Mouse (Mus musculus) kidney, embryonic 15.5 days (tissue): ENCODE measurements around the gene Fsip1. TPM values are rescaled to one million over a fixed set of nuclear protein-coding genes. Genes with fewer than 3 reads are reported as not detected.
"Not testable (repeated sequence)": the region's sequence is repeated elsewhere in the genome, so short reads cannot be mapped to it uniquely, and the experiment has no call there.

Experiments used
- ATAC-seq: fragments of 200-750 bp; cut with Nextera tagmentation; replicated peaks from 2 replicates; pipeline ENCODE4 v1.8.0; 2017; ENCODE audit warnings: moderate TSS enrichment; ENCODE audit not compliant: low FRiP score
- H3K27ac ChIP-seq: fragments of 300-500 bp; sonication (generic); 2 replicates; pipeline ENCODE4 v1.5.1; 2015; ENCODE audit warnings: mild to moderate bottlenecking, inconsistent platforms
- H3K27me3 ChIP-seq: fragments of 300-500 bp; sonication (generic); 2 replicates; pipeline ENCODE4 v1.6.1; 2015; ENCODE audit warnings: inconsistent platforms
- H3K36me3 ChIP-seq: fragments of 300-500 bp; sonication (generic); 2 replicates; pipeline ENCODE4 v1.6.1; 2015; ENCODE audit warnings: inconsistent platforms
- H3K4me1 ChIP-seq: fragments of 300-500 bp; sonication (generic); 2 replicates; pipeline ENCODE4 v1.6.1; 2015; ENCODE audit warnings: inconsistent platforms
- H3K4me2 ChIP-seq: fragments of 300-500 bp; sonication (generic); 2 replicates; pipeline ENCODE4 v1.6.1; 2015; ENCODE audit warnings: moderate library complexity, mild to moderate bottlenecking, inconsistent platforms
- H3K4me3 ChIP-seq: fragments of 300-500 bp; sonication (generic); replicated peaks from 2 replicates; pipeline ENCODE4 v1.5.1; 2015; ENCODE audit warnings: mild to moderate bottlenecking, inconsistent platforms
- H3K9ac ChIP-seq: fragments of 300-500 bp; sonication (generic); 2 replicates; pipeline ENCODE4 v1.6.1; 2015; ENCODE audit warnings: mild to moderate bottlenecking, inconsistent platforms
- H3K9me3 ChIP-seq: fragments of 300-500 bp; sonication (generic); replicated peaks from 2 replicates; pipeline ENCODE4 v1.6.1; 2016; ENCODE audit warnings: inconsistent platforms
- WGBS: fragments of 180-500 bp; shearing (Covaris S2); methylation state at CpG from one replicate; pipeline ENCODE4 v1.1.7; 2015; ENCODE audit warnings: mixed read lengths; 5-methylcytosine and 5-hydroxymethylcytosine counted together
- polyA plus RNA-seq: library from polyadenylated mRNA; unstranded; fragments of >200 nt; fragmentation: Nextera tagmentation; extraction: Ambion mirVana; gene quantifications from 2 replicates; pipeline ENCODE4 v1.2.1, GENCODE M21; 2015

The Fsip1 gene
- polyA plus RNA-seq = 0.93 and 1.2 TPM in 2 replicates

GRCm38 (mm10) chr2:118256621-118257053, at the start of gene Fsip1:
Fsip1 (minus strand) TSS chr2:118256966.
- no peaks in the 10 kb centered on the region for H3K9me3 ChIP-seq
- H3K9ac ChIP-seq = 0 out of 2 replicates have a peak within 1 kb of the TSS, but pooled peaks have one; percentile 19
- WGBS = 2% methylated on average over 25 of the region's 25 CpGs
- H3K27ac ChIP-seq = no peak within 1 kb of the TSS
- H3K36me3 ChIP-seq = no peaks in the 10 kb centered on the region
- H3K27me3 ChIP-seq = peaks cover 9% of the 10 kb centered on the region; the same call in 1 of the 2 replicates
- peak within 1 kb of the TSS; percentile 55 for H3K4me3 ChIP-seq
- ATAC-seq = peak; percentile 98
- H3K4me2 ChIP-seq = peak within 1 kb of the TSS; percentile 69
- H3K4me1 ChIP-seq = peaks cover 13% of the 10 kb centered on the region

DNA sequence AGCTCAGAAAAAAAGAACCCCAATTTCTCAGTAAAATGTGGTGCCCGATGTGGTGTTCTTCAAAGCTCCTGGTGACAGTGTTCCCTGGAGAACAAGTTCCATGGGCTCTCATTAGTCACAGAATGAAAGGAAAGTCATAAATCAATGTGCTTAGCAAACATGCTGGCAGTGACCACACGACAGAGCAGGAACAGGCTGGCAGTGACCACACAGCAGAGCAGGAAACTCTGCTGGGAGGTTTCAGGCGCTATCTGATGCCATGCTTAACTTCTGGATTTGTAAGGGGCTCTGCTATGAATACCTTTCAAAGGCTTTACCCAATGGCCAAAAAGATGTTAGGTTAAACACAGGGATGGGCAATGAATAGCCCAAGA, 49.7 kb upstream of the Fsip1 start:
- 21% methylated on average over 3 of the region's 3 CpGs for WGBS
- Histone ChIP-seq H3K27ac (no peak overlapping the region), H3K4me3 (no peak overlapping the region), H3K9ac (no peak overlapping the region), H3K9me3 (no peaks in the 10 kb centered on the region), H3K4me2 (no peak overlapping the region), H3K27me3 (no peaks in the 10 kb centered on the region), H3K4me1 (peaks cover 6% of the 10 kb centered on the region; the same call in 1 of the 2 replicates), H3K36me3 (no peaks in the 10 kb centered on the region)
- ATAC-seq = no peak

DNA sequence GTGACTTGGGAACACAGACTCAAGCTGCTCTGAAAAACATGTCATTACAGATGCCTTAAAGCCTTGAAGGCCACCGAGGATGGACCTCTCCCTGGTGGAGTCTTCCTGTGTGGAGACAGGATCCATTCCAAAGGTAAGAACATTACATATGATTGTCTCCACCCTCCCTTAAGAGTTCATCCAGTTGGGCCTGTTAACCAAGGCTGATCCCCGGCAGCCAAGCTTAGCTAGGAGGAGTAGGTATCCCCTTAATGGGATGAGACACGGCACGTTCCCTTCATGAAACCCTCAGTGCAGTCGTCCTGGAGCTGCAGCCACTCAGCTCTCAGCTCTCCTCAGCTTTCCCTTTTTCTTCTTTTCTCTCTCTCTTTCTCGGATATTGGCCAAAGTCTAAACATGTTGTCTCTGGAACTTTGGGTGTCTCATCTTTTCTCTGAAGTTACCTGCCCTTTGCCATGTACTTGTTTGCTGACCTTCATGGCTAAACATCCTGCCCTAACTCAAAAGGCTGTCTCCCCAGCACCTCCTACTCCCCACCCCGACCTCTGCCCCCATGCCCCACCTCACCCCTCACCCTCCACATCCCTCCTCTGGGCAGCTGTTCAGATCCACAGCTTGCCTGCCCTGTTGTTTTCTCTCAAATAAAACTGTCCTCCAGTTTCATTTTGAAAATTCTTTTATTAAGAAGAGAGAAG, 49.2 kb upstream of the Fsip1 start:
- Histone ChIP-seq H3K4me3 (no peak overlapping the region), H3K9me3 (no peaks in the 10 kb centered on the region), H3K4me1 (peaks cover 6% of the 10 kb centered on the region; the same call in 1 of the 2 replicates), H3K9ac (no peak overlapping the region), H3K4me2 (no peak overlapping the region), H3K27me3 (no peaks in the 10 kb centered on the region), H3K27ac (no peak overlapping the region), H3K36me3 (no peaks in the 10 kb centered on the region)
- no peak for ATAC-seq
- 57% methylated on average over 7 of the region's 7 CpGs for WGBS

DNA sequence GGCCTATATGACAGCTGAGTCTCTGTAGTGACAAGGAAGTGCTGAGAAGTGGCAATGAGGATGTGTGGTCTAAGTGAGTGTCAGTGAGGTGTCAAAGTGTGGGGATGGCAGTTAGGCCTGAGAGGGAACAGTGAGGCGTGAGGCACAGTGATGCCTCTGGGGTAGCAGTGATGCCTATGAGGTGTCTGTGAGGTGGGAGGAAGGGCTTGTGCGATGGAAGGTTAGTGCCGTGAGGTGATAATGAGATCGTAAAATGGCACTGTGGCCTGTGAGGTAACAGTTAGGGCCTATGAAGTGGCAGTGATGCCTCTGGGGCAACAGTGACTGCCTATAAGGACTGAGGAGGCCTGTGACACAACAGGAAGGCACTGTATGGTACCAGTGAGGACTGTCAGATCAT, 46.7 kb upstream of the Fsip1 start:
- Histone ChIP-seq H3K9me3 (no peaks in the 10 kb centered on the region), H3K27me3 (no peaks in the 10 kb centered on the region), H3K27ac (no peak overlapping the region), H3K9ac (no peak overlapping the region), H3K4me2 (no peak overlapping the region), H3K4me1 (peaks cover 6% of the 10 kb centered on the region; the same call in 1 of the 2 replicates), H3K4me3 (no peak overlapping the region), H3K36me3 (no peaks in the 10 kb centered on the region)
- WGBS = 45% methylated on average over 4 of the region's 4 CpGs
- no peak for ATAC-seq

DNA sequence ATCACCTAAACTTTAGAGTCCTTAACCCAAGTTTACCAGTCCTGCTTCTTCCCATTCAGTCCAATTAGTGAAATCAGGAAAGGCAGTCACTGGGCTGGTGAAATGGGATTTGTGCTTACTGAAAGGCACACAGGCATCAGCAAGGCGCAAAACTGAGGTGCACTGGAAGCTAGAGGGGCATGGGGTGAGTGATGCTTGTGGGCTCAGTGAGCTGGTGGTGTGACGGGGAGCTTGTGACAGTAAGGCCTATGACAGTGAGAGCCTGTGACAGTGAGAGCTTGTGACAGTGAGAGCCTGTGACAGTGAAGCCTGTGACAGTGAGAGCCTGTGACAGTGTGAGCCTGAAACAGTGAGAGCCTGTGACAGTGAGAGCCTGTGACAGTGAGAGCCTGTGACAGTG, 44.9 kb upstream of the Fsip1 start:
- no peaks in the 10 kb centered on the region for H3K36me3 ChIP-seq
- H3K4me1 ChIP-seq = peaks cover 6% of the 10 kb centered on the region; the same call in 1 of the 2 replicates
- no peak overlapping the region for H3K9ac ChIP-seq
- H3K4me3 ChIP-seq = no peak overlapping the region
- H3K27me3 ChIP-seq = no peaks in the 10 kb centered on the region
- H3K4me2 ChIP-seq = no peak overlapping the region
- no peak for ATAC-seq
- no peaks in the 10 kb centered on the region for H3K9me3 ChIP-seq
- 88% methylated on average over 2 of the region's 2 CpGs for WGBS
- H3K27ac ChIP-seq = no peak overlapping the region

DNA sequence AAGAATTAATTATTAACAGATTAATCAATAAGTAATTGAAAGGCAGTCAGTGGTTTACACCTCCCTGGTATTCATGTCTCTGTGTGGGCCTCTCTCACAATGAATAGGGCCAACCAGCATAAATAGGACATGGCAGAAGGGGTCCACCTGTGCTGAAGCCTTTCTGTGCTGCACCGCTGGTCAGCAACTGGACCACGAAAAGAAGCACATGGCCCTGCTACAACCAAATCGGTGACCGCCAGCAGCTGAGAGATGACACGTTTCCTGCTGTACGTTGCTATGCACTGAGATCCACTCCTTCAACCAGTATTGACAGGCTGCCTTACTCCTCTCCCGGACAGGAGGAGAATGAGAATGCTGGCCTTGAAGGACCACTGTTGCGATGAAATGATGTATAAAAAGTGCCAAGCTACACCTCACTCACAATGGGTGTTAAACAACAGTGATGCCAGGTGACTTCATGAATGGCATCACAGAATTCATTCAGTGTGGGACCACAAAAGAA, 44.3 kb upstream of the Fsip1 start:
- no peak overlapping the region for H3K9ac ChIP-seq
- H3K36me3 ChIP-seq = no peaks in the 10 kb centered on the region
- no peaks in the 10 kb centered on the region for H3K27me3 ChIP-seq
- no peak for ATAC-seq
- no peaks in the 10 kb centered on the region for H3K9me3 ChIP-seq
- 0 out of 2 replicates have a peak, but pooled peaks cover 1% of the 10 kb centered on the region for H3K4me1 ChIP-seq
- no peak overlapping the region for H3K4me2 ChIP-seq
- no peak overlapping the region for H3K4me3 ChIP-seq
- no peak overlapping the region for H3K27ac ChIP-seq
- 61% methylated on average over 8 of the region's 8 CpGs for WGBS

DNA sequence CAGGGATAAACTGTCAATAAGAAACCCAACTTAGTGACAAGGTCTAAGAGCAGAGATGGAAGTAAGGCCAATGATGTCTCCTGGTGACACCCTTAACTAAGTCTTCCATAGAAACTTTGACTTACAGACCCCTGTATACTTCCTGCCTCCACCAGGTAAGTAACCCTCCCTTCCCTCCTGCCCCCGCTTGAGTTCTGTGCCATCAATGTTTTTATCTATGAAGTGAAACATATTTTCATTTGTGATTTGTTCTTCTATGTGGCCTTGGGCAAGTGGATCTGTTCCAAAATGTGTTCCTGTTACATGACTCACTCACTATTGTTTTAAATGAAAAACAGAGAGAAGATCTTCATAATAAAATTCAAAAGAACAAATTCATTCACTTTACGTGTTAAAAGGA, 43.2 kb upstream of the Fsip1 start:
- 86% methylated on average over 2 of the region's 2 CpGs for WGBS
- Histone ChIP-seq H3K9me3 (no peaks in the 10 kb centered on the region), H3K4me3 (no peak overlapping the region), H3K4me2 (no peak overlapping the region), H3K27ac (no peak overlapping the region), H3K27me3 (no peaks in the 10 kb centered on the region), H3K36me3 (no peaks in the 10 kb centered on the region), H3K9ac (no peak overlapping the region), H3K4me1 (no peaks in the 10 kb centered on the region)
- ATAC-seq = no peak

DNA sequence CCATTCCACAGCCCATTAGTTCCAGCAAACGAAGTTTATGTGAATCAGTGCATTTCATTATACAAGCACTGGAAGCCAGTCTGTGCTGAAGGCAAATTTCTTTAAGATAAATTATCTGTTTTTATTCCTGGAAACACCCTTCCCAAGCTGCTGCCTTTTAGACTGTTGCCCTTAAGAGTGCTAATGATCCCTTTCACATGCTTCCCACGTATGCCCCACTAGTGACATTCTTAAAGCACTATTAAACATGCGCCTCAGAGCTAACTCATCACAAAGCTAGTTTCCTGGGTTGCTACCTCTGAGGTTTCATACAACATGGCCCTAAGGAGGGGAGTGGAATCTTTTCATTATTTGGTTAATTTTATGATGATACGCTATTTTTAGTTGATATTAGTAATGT, 41.8 kb upstream of the Fsip1 start:
- Histone ChIP-seq H3K27me3 (no peaks in the 10 kb centered on the region), H3K4me3 (no peak overlapping the region), H3K4me1 (no peaks in the 10 kb centered on the region), H3K9ac (no peak overlapping the region), H3K27ac (no peak overlapping the region), H3K36me3 (no peaks in the 10 kb centered on the region), H3K4me2 (no peak overlapping the region), H3K9me3 (no peaks in the 10 kb centered on the region)
- WGBS = 75% methylated on average over 4 of the region's 4 CpGs
- ATAC-seq = no peak

DNA sequence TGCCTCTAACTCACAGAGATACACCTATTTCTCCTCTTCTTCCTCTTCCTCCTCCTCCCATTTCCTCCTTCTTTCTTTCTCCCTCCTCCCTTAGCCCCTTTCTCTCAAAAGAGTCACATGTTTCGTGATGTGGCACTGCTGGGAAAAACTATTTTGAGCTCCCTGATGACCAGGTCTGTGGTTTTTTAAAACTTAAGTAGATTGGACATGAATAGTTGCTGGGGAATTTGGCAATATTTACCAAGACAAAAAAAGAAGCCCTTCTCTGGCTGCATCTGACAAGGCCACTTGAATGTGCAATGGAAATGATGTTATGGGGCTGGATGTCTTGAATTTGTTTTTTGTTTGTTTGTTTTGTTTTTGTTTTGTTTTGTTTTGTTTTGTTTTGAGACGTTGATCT, 41.2 kb upstream of the Fsip1 start:
- H3K27me3 ChIP-seq = no peaks in the 10 kb centered on the region

GRCm38 (mm10) chr2:118295505-118295904, 38.7 kb upstream of the Fsip1 start:
- ATAC-seq = no peak
- 59% methylated on average over 7 of the region's 7 CpGs for WGBS
- no peaks in the 10 kb centered on the region for H3K36me3 ChIP-seq
- no peak overlapping the region for H3K27ac ChIP-seq
- no peak overlapping the region for H3K4me3 ChIP-seq
- H3K4me1 ChIP-seq = no peaks in the 10 kb centered on the region
- no peak overlapping the region for H3K4me2 ChIP-seq
- H3K9ac ChIP-seq = no peak overlapping the region
- H3K9me3 ChIP-seq = no peaks in the 10 kb centered on the region
- H3K27me3 ChIP-seq = no peaks in the 10 kb centered on the region

More for the DNA sequence above, 41.2 kb upstream of the Fsip1 start:
- no peaks in the 10 kb centered on the region for H3K36me3 ChIP-seq
- H3K9me3 ChIP-seq = no peaks in the 10 kb centered on the region
- 76% methylated on average over 2 of the region's 2 CpGs for WGBS
- no peak overlapping the region for H3K4me3 ChIP-seq
- no peak overlapping the region for H3K9ac ChIP-seq
- H3K27ac ChIP-seq = no peak overlapping the region
- no peak overlapping the region for H3K4me2 ChIP-seq
- H3K4me1 ChIP-seq = no peaks in the 10 kb centered on the region
- ATAC-seq = no peak

DNA sequence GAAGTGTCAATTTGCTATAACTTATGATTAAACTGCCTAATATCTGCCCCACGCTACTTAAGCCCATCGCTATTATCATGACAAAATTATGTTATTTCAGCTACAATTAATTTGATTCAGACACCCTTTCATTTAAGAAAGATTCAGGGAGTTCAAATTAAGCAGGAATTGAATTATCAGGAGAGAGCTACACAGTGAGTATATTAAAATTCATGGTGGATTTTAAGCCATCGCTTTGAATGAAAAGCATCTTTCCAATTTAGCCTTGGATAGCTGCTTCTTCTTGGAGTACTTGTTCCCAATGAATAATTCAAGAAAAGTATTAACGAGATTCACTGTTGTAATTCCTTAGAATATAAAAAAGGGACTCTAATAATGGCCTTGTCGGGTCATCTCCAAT, 36.8 kb upstream of the Fsip1 start:
- Histone ChIP-seq H3K36me3 (no peaks in the 10 kb centered on the region), H3K27ac (no peak overlapping the region), H3K9me3 (no peaks in the 10 kb centered on the region), H3K4me3 (no peak overlapping the region), H3K4me2 (no peak overlapping the region), H3K27me3 (no peaks in the 10 kb centered on the region), H3K9ac (no peak overlapping the region), H3K4me1 (no peaks in the 10 kb centered on the region)
- ATAC-seq = no peak
- 90% methylated on average over 5 of the region's 5 CpGs for WGBS

- not testable (repeated sequence) for H3K27ac ChIP-seq, H3K36me3 ChIP-seq, H3K4me3 ChIP-seq, H3K4me1 ChIP-seq, H3K27me3 ChIP-seq, H3K4me2 ChIP-seq, H3K9ac ChIP-seq, H3K9me3 ChIP-seq, ATAC-seq
- WGBS = 84% methylated on average over 7 of the region's 7 CpGs
Observed at GRCm38 (mm10) chr2:118289066-118289460, 32.3 kb upstream of the Fsip1 start.
